Mouse (Mus musculus): ENCODE data around the gene Bspry. TPM values are rescaled to one million over a fixed set of nuclear protein-coding genes. Genes with fewer than 3 reads are reported as not detected.
A peak's percentile ranks its signal among the peaks of the same experiment; 100 is the strongest.

The Bspry gene
- total RNA-seq, 4 experiments from 2014 or later = 0.28 to 0.43 (median 0.30) TPM; not detected in 1

GRCm38 (mm10) chr4:62480709-62481605, 1.1 kb downstream of the Bspry start:
- no peak for DNase-seq (ENCODE audit: low spot score in 2 of 2)

- DNase-seq (ENCODE audit: low spot score in 2 of 2) = no peak
These were observed 5.1 kb downstream of the Bspry start for GRCm38 (mm10) chr4:62484928-62485327.

- no peak for DNase-seq (ENCODE audit: low spot score in 2 of 2)
These were observed 5.8 kb downstream of the Bspry start for GRCm38 (mm10) chr4:62485450-62486161.

- DNase-seq (ENCODE audit: low spot score in 2 of 2) = no peak
These were observed 6.4 kb downstream of the Bspry start for GRCm38 (mm10) chr4:62486162-62486696.

- DNase-seq (ENCODE audit: low spot score in 2 of 2) = no peak
These were observed 7.3 kb downstream of the Bspry start for GRCm38 (mm10) chr4:62487172-62487571.

- no peak for DNase-seq (ENCODE audit: low spot score in 2 of 2)
These were observed 8.1 kb downstream of the Bspry start for GRCm38 (mm10) chr4:62487914-62488313.

- DNase-seq (ENCODE audit: low spot score in 2 of 2) = no peak
These were observed 12.8 kb downstream of the Bspry start for GRCm38 (mm10) chr4:62492682-62493081.

GRCm38 (mm10) chr4:62494230-62494629, 14.4 kb downstream of the Bspry start:
- DNase-seq (ENCODE audit: low spot score in 2 of 2) = no peak

- DNase-seq (ENCODE audit: low spot score in 2 of 2) = no peak
These were observed 16.1 kb downstream of the Bspry start for GRCm38 (mm10) chr4:62495946-62496345.

GRCm38 (mm10) chr4:62496815-62497214, 17.0 kb downstream of the Bspry start:
- peak in 1 of 2 experiments; percentile 56 for DNase-seq (ENCODE audit: low spot score in 2 of 2)

- no peak for DNase-seq (ENCODE audit: low spot score in 2 of 2)
These were observed 20.9 kb downstream of the Bspry start for GRCm38 (mm10) chr4:62500799-62501198.

GRCm38 (mm10) chr4:62501534-62501933, 21.7 kb downstream of the Bspry start:
- no peak for DNase-seq (ENCODE audit: low spot score in 2 of 2)

GRCm38 (mm10) chr4:62501964-62502732, 22.3 kb downstream of the Bspry start:
- peak; percentile 88 for DNase-seq (ENCODE audit: low spot score in 2 of 2)

- DNase-seq (ENCODE audit: low spot score in 2 of 2) = no peak
These were observed 23.1 kb downstream of the Bspry start for GRCm38 (mm10) chr4:62502969-62503368.

- DNase-seq (ENCODE audit: low spot score in 2 of 2) = no peak
These were observed 23.6 kb downstream of the Bspry start, which contains the start of gene Hdhd3 for GRCm38 (mm10) chr4:62503374-62503970. Gene Hdhd3 (minus strand): TSS chr4:62503467.

- DNase-seq (ENCODE audit: low spot score in 2 of 2) = no peak
These were observed 26.1 kb downstream of the Bspry start for GRCm38 (mm10) chr4:62505991-62506390.

GRCm38 (mm10) chr4:62506798-62507197, 26.9 kb downstream of the Bspry start:
- no peak for DNase-seq (ENCODE audit: low spot score in 2 of 2)

- DNase-seq (ENCODE audit: low spot score in 2 of 2) = no peak
These were observed 29.0 kb downstream of the Bspry start for GRCm38 (mm10) chr4:62508839-62509238.

GRCm38 (mm10) chr4:62509946-62510345, 30.1 kb downstream of the Bspry start:
- DNase-seq (ENCODE audit: low spot score in 2 of 2) = no peak

GRCm38 (mm10) chr4:62513998-62514506, 34.2 kb downstream of the Bspry start:
- DNase-seq (ENCODE audit: low spot score in 2 of 2) = no peak

GRCm38 (mm10) chr4:62514995-62515394, 35.1 kb downstream of the Bspry start:
- no peak for DNase-seq (ENCODE audit: low spot score in 2 of 2)

Data from layer of hippocampus, adult 8-10 months (tissue).